Mouse (Mus musculus) mature B cell (primary cell): ENCODE measurements around the gene Rasl11a.

ENCODE experiments used
- in situ Hi-C: fragments of 300-500 bp; cut with MboI; formaldehyde crosslinking; loops from 2 replicates; pipeline ENCODE4 v1.14.3; 2019

Rasl11a gene

GRCm38 (mm10) chr5:146891127-146891526, 46.3 kb downstream of the Rasl11a start:
- in situ Hi-C loops: loop anchor here (10.0 kb wide), 1 partner anchor 196 kb away; no protein-coding TSS in a partner anchor

GRCm38 (mm10) chr5:146892904-146893303, 48.0 kb downstream of the Rasl11a start:
- in situ Hi-C loops: loop anchor here (10.0 kb wide), 1 partner anchor 198 kb away; no protein-coding TSS in a partner anchor

- in situ Hi-C loops: loop anchor here (10.0 kb wide), 1 partner anchor 199 kb away; no protein-coding TSS in a partner anchor
Observed at GRCm38 (mm10) chr5:146893478-146894182, 48.8 kb downstream of the Rasl11a start.

- in situ Hi-C loops: loop anchor here (10.0 kb wide), 1 partner anchor 201 kb away; no protein-coding TSS in a partner anchor
Observed at GRCm38 (mm10) chr5:146895667-146896066, 50.8 kb downstream of the Rasl11a start.

- in situ Hi-C loops: loop anchor here (10.0 kb wide), 1 partner anchor 202 kb away; no protein-coding TSS in a partner anchor
Observed at GRCm38 (mm10) chr5:146896973-146897372, 52.1 kb downstream of the Rasl11a start.
